Mouse (Mus musculus) limb, embryonic 11.5 days (tissue): Measurements from ENCODE around the gene Ccdc92. TPM values are rescaled to one million over a fixed set of nuclear protein-coding genes. Genes with fewer than 3 reads are reported as not detected.

Source experiments
- ATAC-seq: fragments of 200-750 bp; cut with Nextera tagmentation; 2 replicates; pipeline ENCODE4 v1.8.0; 2017; ENCODE audit warnings: low read depth; ENCODE audit not compliant: insufficient number of reproducible peaks, low FRiP score, low TSS enrichment
- DNase-seq: peaks from one replicate; pipeline ENCODE4 v3.0.0-alpha.2; 2015; ENCODE audit warnings: low spot score
- H3K27ac ChIP-seq: fragments of 300-500 bp; sonication (generic); replicated peaks from 2 replicates; pipeline ENCODE4 v1.5.1; 2014; ENCODE audit warnings: low read depth, mild to moderate bottlenecking, low read length
- H3K27me3 ChIP-seq: fragments of 300-500 bp; sonication (generic); 2 replicates; pipeline ENCODE4 v1.6.1; 2014; ENCODE audit warnings: mild to moderate bottlenecking, low read length, mixed read lengths; ENCODE audit not compliant: control insufficient read depth, insufficient read depth
- H3K36me3 ChIP-seq: fragments of 300-500 bp; sonication (generic); 2 replicates; pipeline ENCODE4 v1.6.1; 2014; ENCODE audit warnings: mild to moderate bottlenecking, low read length, moderate library complexity, mixed read lengths; ENCODE audit not compliant: control insufficient read depth, insufficient read depth
- H3K4me1 ChIP-seq: fragments of 300-500 bp; sonication (generic); 2 replicates; pipeline ENCODE4 v1.6.1; 2014; ENCODE audit warnings: low read length, mixed read lengths; ENCODE audit not compliant: control insufficient read depth, insufficient read depth
- H3K4me2 ChIP-seq: fragments of 300-500 bp; sonication (generic); 2 replicates; pipeline ENCODE4 v1.6.1; 2014; ENCODE audit warnings: low read depth, mild to moderate bottlenecking, moderate library complexity; ENCODE audit not compliant: severe bottlenecking
- H3K4me3 ChIP-seq: fragments of 300-500 bp; sonication (generic); 2 replicates; pipeline ENCODE4 v1.5.1; 2014; ENCODE audit warnings: low read depth, low read length
- H3K9ac ChIP-seq: fragments of 300-500 bp; sonication (generic); 2 replicates; pipeline ENCODE4 v1.6.1; 2014; ENCODE audit warnings: mild to moderate bottlenecking, low read length
- H3K9me3 ChIP-seq: fragments of 300-500 bp; sonication (generic); 2 replicates; pipeline ENCODE4 v1.6.1; 2016; ENCODE audit warnings: low read length; ENCODE audit not compliant: control insufficient read depth
- WGBS: fragments of 180-500 bp; shearing (Covaris S2); extraction: QIAGEN DNeasy Blood & Tissue Kit; methylation state at CpG from one replicate; pipeline ENCODE4 v1.1.7; 2014; 5-methylcytosine and 5-hydroxymethylcytosine counted together
- polyA plus RNA-seq: library from polyadenylated mRNA; unstranded; fragments of >200 nt; fragmentation: Nextera tagmentation; extraction: Ambion mirVana; gene quantifications from 2 replicates; pipeline ENCODE4 v1.2.1, GENCODE M21; 2014

Ccdc92 gene
- polyA plus RNA-seq, 1 experiment from 2014 or later = 7.2 TPM

GRCm38 (mm10) chr5:124848994-124849393 lies 13.2 kb downstream of the Ccdc92 start:
- Histone ChIP-seq H3K4me1 (0 out of 2 replicates have a peak, but pooled peaks cover 4% of the 10 kb centered on the region), H3K27ac (no peak overlapping the region), H3K4me2 (no peak overlapping the region), H3K36me3 (no peaks in the 10 kb centered on the region), H3K27me3 (no peaks in the 10 kb centered on the region), H3K9ac (no peak overlapping the region), H3K9me3 (no peaks in the 10 kb centered on the region), H3K4me3 (no peak overlapping the region)
- no peak for DNase-seq
- no peak for ATAC-seq
- 82% methylated on average over 3 of the region's 3 CpGs for WGBS

DNA sequence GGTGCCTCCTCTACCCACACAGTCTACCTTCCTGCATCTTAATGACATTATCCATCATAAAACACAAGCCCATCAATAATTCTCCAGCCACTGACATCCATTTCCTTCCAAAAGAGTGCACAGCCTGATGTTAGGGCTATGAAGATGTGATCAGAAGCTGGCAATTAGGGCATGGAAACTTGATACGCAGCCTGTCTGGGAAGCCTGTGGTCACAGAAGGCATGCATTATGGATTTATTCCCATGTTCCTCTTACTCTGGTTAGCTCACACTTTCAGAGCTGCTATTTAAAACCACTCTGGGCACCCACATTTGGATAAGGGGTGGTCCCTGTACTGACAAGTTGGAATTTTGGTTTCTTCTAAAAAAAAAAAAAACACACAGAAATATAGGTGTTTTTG lies 15.2 kb downstream of the Ccdc92 start:
- H3K27me3 ChIP-seq = no peaks in the 10 kb centered on the region
- no peaks in the 10 kb centered on the region for H3K36me3 ChIP-seq
- H3K9ac ChIP-seq = no peak overlapping the region
- no peaks in the 10 kb centered on the region for H3K9me3 ChIP-seq
- 0 out of 2 replicates have a peak, but pooled peaks cover 4% of the 10 kb centered on the region for H3K4me1 ChIP-seq
- DNase-seq (no peak), ATAC-seq (no peak)
- H3K27ac ChIP-seq = no peak overlapping the region
- no peak overlapping the region for H3K4me3 ChIP-seq
- WGBS = 36% methylated on average over 1 of the region's 1 CpGs
- H3K4me2 ChIP-seq = no peak overlapping the region

- no peak for ATAC-seq
- no peak for DNase-seq
- 81% methylated on average over 4 of the region's 4 CpGs for WGBS
- H3K27me3 ChIP-seq = no peaks in the 10 kb centered on the region
- no peak overlapping the region for H3K9ac ChIP-seq
- H3K4me3 ChIP-seq = no peak overlapping the region
- 0 out of 2 replicates have a peak, but pooled peaks cover 4% of the 10 kb centered on the region for H3K4me1 ChIP-seq
- H3K36me3 ChIP-seq = no peaks in the 10 kb centered on the region
- no peak overlapping the region for H3K4me2 ChIP-seq
- H3K27ac ChIP-seq = no peak overlapping the region
- H3K9me3 ChIP-seq = no peaks in the 10 kb centered on the region
These were observed 17.3 kb downstream of the Ccdc92 start for GRCm38 (mm10) chr5:124844929-124845328.

DNA sequence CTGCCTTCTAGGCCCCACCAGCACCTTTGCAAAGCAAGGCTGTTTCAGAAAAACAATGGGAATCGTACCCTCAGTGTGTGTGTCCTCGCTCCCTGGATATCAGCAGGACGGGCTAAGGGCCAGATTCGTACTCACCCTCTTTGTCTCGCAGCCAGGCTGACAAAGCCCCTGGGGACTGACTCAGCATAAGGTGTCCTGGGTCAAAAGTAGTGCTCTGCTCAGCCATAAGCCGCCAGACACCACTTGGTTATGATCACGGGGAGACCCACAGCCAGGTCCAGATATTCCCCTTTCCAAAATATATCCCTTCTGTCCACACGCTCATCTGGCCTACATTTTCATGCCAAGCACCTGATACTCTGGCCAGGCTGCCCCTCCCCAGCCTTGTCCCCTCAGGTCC lies 18.8 kb downstream of the Ccdc92 start:
- H3K4me3 ChIP-seq = no peak overlapping the region
- H3K9ac ChIP-seq = no peak overlapping the region
- no peaks in the 10 kb centered on the region for H3K9me3 ChIP-seq
- 0 out of 2 replicates have a peak, but pooled peaks cover 4% of the 10 kb centered on the region for H3K4me1 ChIP-seq
- DNase-seq (no peak), ATAC-seq (no peak)
- 85% methylated on average over 8 of the region's 8 CpGs for WGBS
- no peak overlapping the region for H3K27ac ChIP-seq
- no peaks in the 10 kb centered on the region for H3K27me3 ChIP-seq
- no peak overlapping the region for H3K4me2 ChIP-seq
- H3K36me3 ChIP-seq = no peaks in the 10 kb centered on the region

DNA sequence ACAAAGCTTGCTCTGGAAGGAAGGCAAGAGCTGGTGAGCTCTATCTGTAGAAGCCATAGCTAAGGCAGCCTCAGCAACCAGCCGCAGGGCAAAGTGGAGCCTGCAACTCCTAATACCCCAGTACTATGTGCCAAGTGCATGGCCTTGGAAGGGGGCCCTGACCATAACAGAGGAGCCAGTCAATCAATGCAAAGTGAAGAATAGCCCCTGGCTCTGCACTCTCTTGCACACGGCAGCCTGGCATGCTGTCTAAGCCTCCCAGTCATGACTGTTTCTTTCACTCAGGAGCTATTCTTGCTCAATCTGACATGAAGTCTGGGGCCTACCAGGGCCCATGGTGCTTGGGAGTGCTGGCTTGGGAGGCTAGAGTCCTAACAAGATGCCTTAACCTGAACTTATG lies 21.6 kb downstream of the Ccdc92 start:
- no peak overlapping the region for H3K4me2 ChIP-seq
- no peaks in the 10 kb centered on the region for H3K36me3 ChIP-seq
- no peaks in the 10 kb centered on the region for H3K4me1 ChIP-seq
- DNase-seq (no peak), ATAC-seq (no peak)
- H3K4me3 ChIP-seq = no peak overlapping the region
- no peak overlapping the region for H3K9ac ChIP-seq
- H3K9me3 ChIP-seq = no peaks in the 10 kb centered on the region
- H3K27ac ChIP-seq = no peak overlapping the region
- no peaks in the 10 kb centered on the region for H3K27me3 ChIP-seq
- WGBS = 95% methylated on average over 2 of the region's 2 CpGs

- no peak for DNase-seq
- H3K27me3 ChIP-seq = no peaks in the 10 kb centered on the region
- H3K4me1 ChIP-seq = no peaks in the 10 kb centered on the region
- H3K27ac ChIP-seq = no peak overlapping the region
- no peak overlapping the region for H3K4me3 ChIP-seq
- 80% methylated on average over 7 of the region's 7 CpGs for WGBS
- H3K4me2 ChIP-seq = no peak overlapping the region
- H3K36me3 ChIP-seq = no peaks in the 10 kb centered on the region
- no peaks in the 10 kb centered on the region for H3K9me3 ChIP-seq
- H3K9ac ChIP-seq = no peak overlapping the region
- no peak for ATAC-seq
These were observed 22.0 kb downstream of the Ccdc92 start for GRCm38 (mm10) chr5:124840202-124840601.

DNA sequence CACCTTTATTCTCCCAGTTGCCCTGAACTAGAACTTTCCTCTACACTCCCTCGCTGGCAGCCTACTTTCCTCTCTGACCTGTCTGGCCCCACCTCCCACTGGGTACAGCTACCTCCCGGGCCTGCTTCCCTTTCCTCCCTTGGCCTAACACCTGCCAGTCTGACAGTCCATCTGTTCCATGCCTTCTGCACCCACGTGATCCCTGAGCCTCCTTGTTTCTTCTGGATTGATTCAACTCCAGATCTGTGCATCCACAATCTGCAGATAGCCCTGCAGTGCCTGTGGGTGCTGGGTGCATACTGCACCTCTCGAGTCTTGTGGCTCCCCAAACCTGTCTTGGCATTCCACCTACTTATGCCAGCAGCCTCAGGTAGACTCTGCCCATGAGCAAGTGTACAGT lies 25.6 kb downstream of the Ccdc92 start:
- no peak for ATAC-seq
- no peak overlapping the region for H3K9ac ChIP-seq
- no peaks in the 10 kb centered on the region for H3K9me3 ChIP-seq
- H3K4me3 ChIP-seq = no peak overlapping the region
- H3K27ac ChIP-seq = no peak overlapping the region
- no peak overlapping the region for H3K4me2 ChIP-seq
- no peaks in the 10 kb centered on the region for H3K4me1 ChIP-seq
- DNase-seq = no peak
- no peaks in the 10 kb centered on the region for H3K27me3 ChIP-seq
- 73% methylated on average over 4 of the region's 4 CpGs for WGBS
- H3K36me3 ChIP-seq = no peaks in the 10 kb centered on the region

- 90% methylated on average over 10 of the region's 10 CpGs for WGBS
- DNase-seq = no peak
- Histone ChIP-seq H3K4me1 (no peaks in the 10 kb centered on the region), H3K27me3 (no peaks in the 10 kb centered on the region), H3K27ac (no peak overlapping the region), H3K4me3 (no peak overlapping the region), H3K9me3 (no peaks in the 10 kb centered on the region), H3K9ac (no peak overlapping the region), H3K36me3 (no peaks in the 10 kb centered on the region), H3K4me2 (no peak overlapping the region)
- ATAC-seq = no peak
These were observed 26.1 kb downstream of the Ccdc92 start for GRCm38 (mm10) chr5:124836075-124836474.

GRCm38 (mm10) chr5:124835218-124835617 lies 27.0 kb downstream of the Ccdc92 start:
- H3K9ac ChIP-seq = no peak overlapping the region
- 94% methylated on average over 15 of the region's 15 CpGs for WGBS
- DNase-seq (no peak), ATAC-seq (no peak)
- H3K27ac ChIP-seq = no peak overlapping the region
- H3K27me3 ChIP-seq = no peaks in the 10 kb centered on the region
- no peaks in the 10 kb centered on the region for H3K9me3 ChIP-seq
- no peaks in the 10 kb centered on the region for H3K4me1 ChIP-seq
- H3K4me2 ChIP-seq = no peak overlapping the region
- no peak overlapping the region for H3K4me3 ChIP-seq
- no peaks in the 10 kb centered on the region for H3K36me3 ChIP-seq
